Mouse (Mus musculus): ENCODE measurements around the gene Npcd.

Gene Npcd

GRCm38 (mm10) chr15:79834130-79834880 is at the start of gene Npcd, which contains the start of gene Cbx6:
Gene Npcd (minus strand): TSS chr15:79834237.
Gene Cbx6 (minus strand): TSS chr15:79834688.
- peak; percentile 93 for DNase-seq (ENCODE audit: low spot score)

DNA sequence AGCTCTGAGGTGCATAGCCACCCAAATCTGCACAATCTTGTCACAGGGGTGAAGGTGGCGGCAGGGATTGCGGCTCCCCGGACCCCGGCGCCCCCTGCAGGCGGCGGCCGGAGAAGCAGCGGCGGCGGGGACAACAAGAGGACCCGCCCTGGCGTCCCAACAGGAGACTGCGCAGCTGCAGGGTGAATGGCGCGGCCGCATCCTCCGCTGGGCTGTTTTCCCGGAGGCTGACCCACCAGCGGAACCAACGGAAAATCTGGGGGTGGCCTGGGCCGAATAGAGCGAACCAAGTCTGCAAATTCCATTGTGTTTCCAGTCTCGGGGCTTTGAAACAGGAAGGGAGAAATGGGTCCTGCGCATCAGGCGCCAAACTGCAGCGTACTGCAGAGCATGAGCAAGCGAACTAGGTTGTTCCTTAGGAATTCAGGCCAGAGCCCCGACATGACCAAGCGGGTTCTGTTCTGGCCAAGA is 49.4 kb upstream of the Npcd start:
- DNase-seq (ENCODE audit: low spot score): peak; percentile 85

- no peak for DNase-seq (ENCODE audit: low spot score)
These were observed 48.7 kb upstream of the Npcd start for GRCm38 (mm10) chr15:79882623-79883267.

DNA sequence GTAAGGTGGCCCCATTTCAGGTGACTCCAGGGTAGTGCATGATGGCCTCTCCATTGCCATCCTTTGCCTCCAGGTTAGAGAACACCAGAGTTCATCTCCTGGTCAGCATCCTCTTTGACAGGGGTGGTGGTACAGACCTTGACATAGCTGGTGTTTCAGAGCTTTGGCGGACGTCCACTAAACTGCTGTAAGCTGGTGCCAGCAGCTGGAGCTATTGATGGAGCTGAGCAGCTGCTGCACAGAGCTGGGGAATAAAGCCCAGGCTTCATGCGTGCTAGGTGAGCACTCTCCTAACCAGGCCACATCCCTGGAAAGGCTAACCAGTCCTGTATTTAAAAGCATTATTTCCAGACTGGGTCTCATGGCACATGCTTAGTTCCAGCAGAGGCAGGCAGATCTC is 46.4 kb upstream of the Npcd start:
- DNase-seq (ENCODE audit: low spot score): no peak

GRCm38 (mm10) chr15:79879319-79879718 is 45.3 kb upstream of the Npcd start:
- no peak for DNase-seq (ENCODE audit: low spot score)

DNA sequence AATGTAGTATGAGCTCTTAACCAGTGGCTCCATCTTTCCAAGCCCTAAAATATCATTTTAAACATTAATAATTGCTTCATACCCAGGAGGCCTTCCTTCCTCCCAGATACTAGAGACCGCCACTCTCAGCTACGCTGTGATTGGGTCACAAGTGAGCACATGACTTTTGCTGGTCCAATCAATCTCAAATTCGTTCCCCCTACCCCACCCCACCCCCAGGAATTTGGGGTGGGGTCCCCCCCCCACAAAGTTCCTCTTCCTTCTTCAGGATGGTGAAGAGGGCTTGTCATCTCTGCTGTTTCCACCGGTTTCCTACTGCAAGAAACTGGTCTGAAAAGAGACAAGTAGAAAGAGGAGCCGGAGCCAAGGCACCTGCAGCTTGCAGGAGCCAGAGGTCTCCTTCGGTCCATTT is 44.7 kb upstream of the Npcd start:
- DNase-seq (ENCODE audit: low spot score): no peak

DNA sequence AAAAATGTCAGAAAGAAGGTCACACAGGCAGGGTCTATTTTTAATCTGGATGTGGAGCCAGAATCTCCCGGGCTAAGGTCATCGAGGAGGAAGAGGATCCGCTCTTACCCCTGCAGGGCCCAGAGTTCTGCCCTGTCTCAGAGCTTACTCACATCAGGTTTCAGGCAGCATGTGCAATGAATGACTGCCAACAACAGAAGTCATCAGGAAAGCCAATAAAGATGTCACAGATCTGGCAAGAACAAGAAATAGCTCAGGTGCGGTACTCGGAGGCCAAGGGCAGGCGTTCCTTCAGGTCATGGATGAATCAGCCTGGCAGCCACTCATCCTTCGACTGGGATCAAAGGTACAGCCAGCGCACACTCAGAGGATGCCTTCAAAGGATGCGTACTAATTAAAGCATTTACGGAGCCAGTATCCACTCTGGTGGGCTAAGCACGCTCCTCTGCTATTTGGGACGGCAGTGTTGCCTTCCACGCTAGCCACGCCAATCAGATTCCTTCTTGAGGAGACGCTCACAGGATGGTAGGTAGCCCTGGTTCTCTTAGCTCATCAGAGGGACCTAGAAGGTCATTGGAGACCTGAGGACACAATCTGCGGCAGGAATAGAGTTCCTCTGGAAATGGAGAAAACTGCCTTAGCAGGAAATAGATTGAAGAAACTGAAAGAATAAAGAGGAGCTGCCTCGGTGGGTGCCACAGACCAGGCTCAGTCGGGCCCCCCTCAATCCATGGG is 41.4 kb upstream of the Npcd start:
- DNase-seq (ENCODE audit: low spot score): no peak

- no peak for DNase-seq (ENCODE audit: low spot score)
These were observed 40.0 kb upstream of the Npcd start for GRCm38 (mm10) chr15:79873995-79874394.

GRCm38 (mm10) chr15:79873545-79873944 is 39.5 kb upstream of the Npcd start:
- no peak for DNase-seq (ENCODE audit: low spot score)

DNA sequence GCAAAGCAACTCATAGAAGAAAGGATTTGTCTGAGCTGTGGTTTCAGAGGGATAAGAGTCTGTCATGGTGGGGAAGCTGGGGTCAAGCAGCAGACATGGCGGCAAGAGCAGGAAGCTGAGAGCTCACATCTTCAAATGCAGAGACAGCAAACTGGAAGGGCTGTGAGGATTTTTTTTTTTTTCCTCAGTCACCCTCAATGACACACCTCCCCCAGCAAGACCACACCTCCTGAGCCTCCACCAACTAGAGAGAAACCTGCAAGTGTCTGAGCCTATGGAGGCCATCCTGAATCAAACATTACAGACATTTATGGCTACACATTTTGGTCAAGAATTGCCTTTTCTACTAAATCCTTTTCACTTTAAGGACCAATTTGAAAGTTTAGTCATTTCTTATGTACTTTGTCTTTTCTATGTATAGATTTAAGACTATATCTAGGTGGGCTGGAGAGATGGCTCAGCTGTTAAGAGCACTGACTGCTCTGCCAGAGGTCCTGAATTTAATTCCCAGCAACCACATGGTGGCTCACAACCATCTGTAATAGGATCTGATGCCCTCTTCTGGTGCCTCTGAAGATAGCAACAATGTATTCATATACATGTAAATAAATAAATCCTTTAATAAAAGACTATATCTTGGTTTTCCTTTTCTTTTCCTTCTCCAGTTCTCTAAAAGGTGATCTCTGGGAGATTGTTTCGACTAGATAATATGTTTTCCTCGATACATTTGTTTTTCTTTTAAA is 33.4 kb upstream of the Npcd start:
- DNase-seq (ENCODE audit: low spot score): no peak

GRCm38 (mm10) chr15:79859821-79860220 is 25.8 kb upstream of the Npcd start:
- DNase-seq (ENCODE audit: low spot score): no peak

DNA sequence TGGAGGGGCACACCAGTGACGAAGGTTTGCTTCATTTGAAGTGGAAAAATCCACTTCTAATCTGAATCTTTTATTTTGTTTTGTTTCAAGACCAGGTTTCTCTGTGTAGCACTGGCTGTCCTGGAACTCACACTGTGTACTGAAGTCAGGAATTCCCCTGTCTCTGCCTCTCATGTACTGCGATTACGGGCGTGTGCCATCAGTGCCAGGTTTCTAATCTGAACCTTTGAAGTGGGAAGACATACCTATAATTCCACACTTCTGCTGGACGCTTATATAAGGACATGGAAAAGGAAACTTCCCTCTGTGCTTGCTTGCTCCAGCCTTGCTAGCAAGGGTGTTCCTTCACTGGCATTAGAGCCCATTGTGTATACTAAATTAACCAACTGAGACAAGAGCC is 24.9 kb upstream of the Npcd start:
- DNase-seq (ENCODE audit: low spot score): no peak

DNA sequence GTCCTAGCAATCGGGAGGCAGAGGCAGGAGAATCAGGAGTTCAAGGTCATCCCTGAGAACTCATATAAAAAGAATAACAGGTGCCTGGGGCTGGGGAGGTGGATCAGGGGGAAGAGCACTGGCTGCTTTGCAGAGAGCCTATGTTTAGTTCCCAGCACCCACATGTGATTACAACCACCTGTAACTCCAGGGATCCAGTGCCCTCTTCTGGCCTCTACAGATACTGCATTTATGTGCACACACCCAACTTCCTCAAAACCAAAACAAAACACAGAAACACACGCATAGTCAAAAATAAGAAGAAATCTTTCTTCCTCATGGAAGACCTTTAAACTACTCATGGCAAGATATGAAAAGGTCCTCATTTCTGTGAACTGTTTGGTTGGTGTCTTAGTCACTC is 16.1 kb upstream of the Npcd start:
- DNase-seq (ENCODE audit: low spot score): no peak

GRCm38 (mm10) chr15:79847100-79847499 is 13.1 kb upstream of the Npcd start:
- no peak for DNase-seq (ENCODE audit: low spot score)

GRCm38 (mm10) chr15:79845986-79846385 is 11.9 kb upstream of the Npcd start:
- no peak for DNase-seq (ENCODE audit: low spot score)

GRCm38 (mm10) chr15:79842985-79843384 is 8.9 kb upstream of the Npcd start:
- no peak for DNase-seq (ENCODE audit: low spot score)

DNA sequence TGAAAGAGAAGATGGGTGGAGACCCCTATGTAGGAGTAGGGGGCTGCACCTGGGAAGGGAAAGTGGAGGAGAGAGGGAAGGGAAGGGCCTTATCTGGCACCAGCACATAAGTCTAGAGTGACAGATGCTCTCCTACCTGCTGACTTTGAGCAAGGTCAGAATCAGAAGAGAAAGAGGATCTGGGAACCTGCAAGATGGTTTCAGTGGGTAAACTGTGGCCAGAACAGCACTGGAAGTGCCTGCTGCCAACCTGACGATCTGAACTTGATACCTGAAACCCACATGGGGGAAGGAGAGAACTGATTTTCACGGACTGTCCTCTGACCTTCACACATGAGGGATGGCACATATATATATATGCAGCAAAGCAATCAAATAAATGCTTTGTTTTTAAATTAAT is 6.2 kb upstream of the Npcd start:
- no peak for DNase-seq (ENCODE audit: low spot score)

DNA sequence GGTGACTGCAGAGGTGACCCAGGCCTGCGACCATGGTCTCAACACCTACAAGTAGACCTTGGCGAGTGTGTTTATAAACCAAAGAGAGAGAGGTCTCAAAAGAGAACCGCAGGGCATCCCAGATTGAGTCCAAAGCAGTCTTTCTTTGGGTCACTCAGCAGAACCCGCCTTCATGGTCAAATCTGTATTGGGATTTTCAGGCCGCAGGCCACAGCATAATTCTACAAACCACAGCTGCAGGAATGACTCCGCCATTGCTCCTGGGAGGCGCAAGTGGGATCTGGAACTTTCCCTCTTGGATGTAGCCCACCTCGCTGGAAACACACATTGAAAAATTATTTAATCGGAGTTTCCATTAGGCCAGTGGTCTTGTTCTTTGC is 834 bp upstream of the Npcd start:
- DNase-seq (ENCODE audit: low spot score): no peak

DNA sequence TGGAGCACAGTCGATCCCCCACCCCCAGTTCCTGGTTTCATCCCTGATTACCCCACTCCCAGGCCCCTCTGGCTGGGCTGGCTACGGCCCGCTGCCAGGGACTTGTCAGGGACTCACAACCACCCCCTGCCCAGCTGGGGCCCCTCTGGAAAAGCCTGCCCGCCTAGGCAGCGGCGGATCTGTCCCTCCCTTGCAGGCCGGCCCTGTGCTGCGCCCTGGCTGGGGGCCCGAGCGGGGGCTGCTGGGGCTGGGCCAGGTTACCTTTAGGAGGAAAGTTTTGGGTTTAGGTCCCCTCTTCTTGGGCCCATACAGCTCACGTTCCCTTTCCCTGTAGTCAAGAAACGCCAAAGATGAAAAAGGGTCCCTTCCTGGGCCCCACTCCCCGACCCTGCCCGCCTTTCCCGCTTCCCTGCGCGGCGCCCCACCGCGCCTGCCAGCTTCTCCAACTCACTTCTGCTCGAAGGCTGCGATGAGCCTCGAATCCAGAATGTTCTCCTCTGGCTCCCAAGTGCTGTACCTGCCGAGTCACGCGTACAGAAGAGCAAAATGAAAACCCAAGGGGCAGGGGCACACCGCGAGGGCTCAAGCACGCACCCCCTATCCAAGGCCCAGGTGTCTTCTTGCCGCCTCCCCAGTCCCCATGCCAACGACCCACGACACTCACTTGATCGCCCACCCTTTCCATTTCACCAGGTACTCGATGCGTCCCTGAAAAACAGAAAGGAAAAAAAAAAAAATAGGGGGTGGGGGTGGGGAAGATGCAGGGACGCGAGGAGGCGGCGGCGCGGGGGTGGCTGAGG is 586 bp downstream of the Npcd start:
- DNase-seq (ENCODE audit: low spot score): peak; percentile 9

DNA sequence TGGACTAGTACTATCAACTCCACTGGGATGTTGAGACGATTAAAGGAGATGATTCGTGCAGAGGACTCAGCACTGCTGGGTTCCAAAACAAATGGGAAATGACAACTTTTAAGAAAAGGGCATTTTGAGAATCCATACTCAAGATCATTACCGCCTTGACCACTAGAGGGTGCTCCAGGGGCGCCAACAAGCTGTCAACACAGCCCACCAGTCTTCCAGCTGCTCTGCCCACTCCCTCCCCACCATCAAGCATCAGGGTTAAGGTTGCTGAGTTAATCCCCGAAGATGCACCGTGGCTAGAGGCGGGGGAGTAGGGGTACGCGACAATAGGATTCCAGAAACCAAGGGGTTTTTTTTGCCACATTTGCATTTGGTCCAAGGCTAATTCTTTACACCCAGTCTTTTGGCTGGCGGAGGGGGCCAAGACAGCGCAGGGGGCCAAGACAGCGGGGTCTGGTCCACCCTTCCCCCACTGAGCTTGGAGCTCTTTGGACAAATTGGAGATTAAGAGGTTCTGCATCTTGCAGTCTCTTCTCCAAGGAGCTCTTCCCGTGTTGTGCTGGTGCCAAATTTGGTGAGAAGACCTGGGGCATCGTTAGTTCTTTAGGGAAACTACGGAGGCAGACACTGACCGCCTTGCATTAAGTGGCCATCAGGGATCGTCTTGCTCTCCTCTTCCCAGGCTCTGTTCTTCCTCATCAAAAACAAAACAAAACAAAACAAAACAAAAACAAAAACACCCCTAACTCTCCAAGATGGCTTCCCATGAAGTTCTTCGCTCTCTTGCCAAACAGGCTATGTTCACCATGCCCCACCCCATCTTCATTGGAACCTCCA is 1.8 kb downstream of the Npcd start:
- peak; percentile 45 for DNase-seq (ENCODE audit: low spot score)

All from yolk sac, embryonic 10.5 days (tissue).